Mouse (Mus musculus): ENCODE data around the gene Mrgpre.

GRCm38 (mm10) chr7:143783996-143784829, at the start of gene Mrgpre:
- TF ChIP-seq CTCF (IDR thresholded peaks at IDR 0.05; ENCODE audit: low read depth, low read length) (no peak), POLR2A (IDR thresholded peaks at IDR 0.05; ENCODE audit: extremely low read depth, insufficient read depth, low read length) (no peak)

Measured in liver, adult 2 months (tissue).